Mouse (Mus musculus): ENCODE measurements around the gene Tubgcp6. TPM values are rescaled to one million over a fixed set of nuclear protein-coding genes. Genes with fewer than 3 reads are reported as not detected.

The Tubgcp6 gene
- polyA plus RNA-seq, 1 experiment from 2014 or later, result 18.5 TPM

DNA sequence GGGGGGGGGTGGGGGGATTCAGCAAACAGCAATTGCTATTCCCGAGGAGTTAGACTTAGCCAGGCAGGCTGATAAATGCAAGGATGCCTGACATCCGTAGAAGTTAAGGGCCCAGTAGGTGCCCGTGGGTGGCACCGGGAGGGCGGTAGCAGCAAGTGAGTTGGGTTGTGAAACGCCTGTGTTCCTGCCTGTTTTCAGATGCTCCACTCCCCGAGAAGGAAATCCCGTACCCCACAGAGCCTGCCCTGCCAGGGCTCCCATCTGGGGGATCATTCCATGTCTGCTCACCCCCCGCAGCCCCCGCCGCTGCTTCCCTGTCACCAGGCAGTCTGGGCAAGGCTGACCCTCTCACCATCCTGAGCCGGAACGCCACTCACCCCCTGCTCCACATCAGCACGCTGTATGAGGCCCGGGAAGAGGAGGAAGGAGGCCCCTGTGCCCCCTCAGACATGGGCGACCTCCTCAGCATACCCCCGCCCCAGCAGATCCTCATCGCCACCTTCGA lies 53.5 kb downstream of the Tubgcp6 start:
- 78% methylated on average over 18 of the region's 19 CpGs for WGBS
- no peak for ATAC-seq
- Histone ChIP-seq H3K27ac (ENCODE audit: low read length) (no peak overlapping the region), H3K4me2 (ENCODE audit: low read length) (no peak overlapping the region), H3K9me3 (replicated peaks; ENCODE audit: control insufficient read depth, low read length, poor library complexity, severe bottlenecking) (no peaks in the 10 kb centered on the region), H3K9ac (ENCODE audit: low read depth, low read length) (no peak overlapping the region), H3K4me1 (ENCODE audit: control insufficient read depth, insufficient read depth, low read length) (no peaks in the 10 kb centered on the region), H3K36me3 (ENCODE audit: control insufficient read depth, insufficient read depth, low read length) (peaks cover 9% of the 10 kb centered on the region), H3K27me3 (ENCODE audit: control insufficient read depth, insufficient read depth, low read depth, low read length) (peaks cover 21% of the 10 kb centered on the region), H3K4me3 (ENCODE audit: low read depth, low read length) (no peak overlapping the region)

GRCm38 (mm10) chr15:89068226-89068625 lies 54.7 kb downstream of the Tubgcp6 start:
- 50% methylated on average over 26 of the region's 26 CpGs for WGBS
- H3K4me3 ChIP-seq (ENCODE audit: low read depth, low read length), result no peak overlapping the region
- no peaks in the 10 kb centered on the region for H3K4me1 ChIP-seq (ENCODE audit: control insufficient read depth, insufficient read depth, low read length)
- H3K9ac ChIP-seq (ENCODE audit: low read depth, low read length), result no peak overlapping the region
- no peak for ATAC-seq
- H3K4me2 ChIP-seq (ENCODE audit: low read length), result no peak overlapping the region
- H3K36me3 ChIP-seq (ENCODE audit: control insufficient read depth, insufficient read depth, low read length), result peaks cover 9% of the 10 kb centered on the region
- peaks cover 21% of the 10 kb centered on the region for H3K27me3 ChIP-seq (ENCODE audit: control insufficient read depth, insufficient read depth, low read depth, low read length)
- no peaks in the 10 kb centered on the region for H3K9me3 ChIP-seq (replicated peaks; ENCODE audit: control insufficient read depth, low read length, poor library complexity, severe bottlenecking)
- H3K27ac ChIP-seq (ENCODE audit: low read length), result no peak overlapping the region

GRCm38 (mm10) chr15:89067609-89068008 lies 55.3 kb downstream of the Tubgcp6 start:
- H3K9ac ChIP-seq (ENCODE audit: low read depth, low read length), result no peak overlapping the region
- ATAC-seq, result no peak
- H3K27me3 ChIP-seq (ENCODE audit: control insufficient read depth, insufficient read depth, low read depth, low read length), result peaks cover 21% of the 10 kb centered on the region
- H3K27ac ChIP-seq (ENCODE audit: low read length), result no peak overlapping the region
- no peak overlapping the region for H3K4me2 ChIP-seq (ENCODE audit: low read length)
- no peak overlapping the region for H3K4me3 ChIP-seq (ENCODE audit: low read depth, low read length)
- peaks cover 9% of the 10 kb centered on the region for H3K36me3 ChIP-seq (ENCODE audit: control insufficient read depth, insufficient read depth, low read length)
- no peaks in the 10 kb centered on the region for H3K9me3 ChIP-seq (replicated peaks; ENCODE audit: control insufficient read depth, low read length, poor library complexity, severe bottlenecking)
- 40% methylated on average over 35 of the region's 35 CpGs for WGBS
- H3K4me1 ChIP-seq (ENCODE audit: control insufficient read depth, insufficient read depth, low read length), result no peaks in the 10 kb centered on the region

GRCm38 (mm10) chr15:89064891-89065290 lies 58.0 kb downstream of the Tubgcp6 start:
- peaks cover 21% of the 10 kb centered on the region for H3K27me3 ChIP-seq (ENCODE audit: control insufficient read depth, insufficient read depth, low read depth, low read length)
- H3K9me3 ChIP-seq (replicated peaks; ENCODE audit: control insufficient read depth, low read length, poor library complexity, severe bottlenecking), result no peaks in the 10 kb centered on the region
- no peak for ATAC-seq
- H3K27ac ChIP-seq (ENCODE audit: low read length), result no peak overlapping the region
- peaks cover 13% of the 10 kb centered on the region for H3K4me1 ChIP-seq (ENCODE audit: control insufficient read depth, insufficient read depth, low read length)
- H3K4me2 ChIP-seq (ENCODE audit: low read length), result no peak overlapping the region
- 94% methylated on average over 5 of the region's 5 CpGs for WGBS
- H3K4me3 ChIP-seq (ENCODE audit: low read depth, low read length), result no peak overlapping the region
- H3K9ac ChIP-seq (ENCODE audit: low read depth, low read length), result no peak overlapping the region
- peaks cover 7% of the 10 kb centered on the region for H3K36me3 ChIP-seq (ENCODE audit: control insufficient read depth, insufficient read depth, low read length)

DNA sequence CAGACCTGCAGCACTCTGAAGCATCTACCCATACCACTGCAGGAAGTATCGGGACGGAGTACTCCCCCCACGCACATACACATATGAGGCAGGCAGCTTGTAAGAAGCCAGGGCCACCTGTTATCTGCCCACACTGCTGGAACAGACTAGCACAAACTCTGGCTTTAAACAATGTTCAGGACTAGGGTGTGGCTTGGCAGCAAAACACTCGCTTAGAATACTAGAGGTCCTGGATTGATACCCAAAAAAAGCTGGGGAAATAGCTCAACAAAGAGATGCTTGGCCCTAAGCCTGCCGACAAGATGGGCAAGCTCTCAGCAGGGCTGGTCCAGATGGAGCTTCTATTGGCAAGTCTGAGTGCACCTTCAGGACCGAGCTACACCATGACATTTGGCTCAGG lies 59.4 kb downstream of the Tubgcp6 start:
- WGBS, result 71% methylated on average over 6 of the region's 6 CpGs
- Histone ChIP-seq H3K4me2 (ENCODE audit: low read length) (no peak overlapping the region), H3K27me3 (ENCODE audit: control insufficient read depth, insufficient read depth, low read depth, low read length) (peaks cover 21% of the 10 kb centered on the region), H3K36me3 (ENCODE audit: control insufficient read depth, insufficient read depth, low read length) (peaks cover 6% of the 10 kb centered on the region), H3K9me3 (replicated peaks; ENCODE audit: control insufficient read depth, low read length, poor library complexity, severe bottlenecking) (no peaks in the 10 kb centered on the region), H3K9ac (ENCODE audit: low read depth, low read length) (peak overlapping the region; percentile 11; the same call in 1 of the 2 replicates), H3K27ac (ENCODE audit: low read length) (no peak overlapping the region), H3K4me3 (ENCODE audit: low read depth, low read length) (no peak overlapping the region), H3K4me1 (ENCODE audit: control insufficient read depth, insufficient read depth, low read length) (peaks cover 20% of the 10 kb centered on the region)
- no peak for ATAC-seq

DNA sequence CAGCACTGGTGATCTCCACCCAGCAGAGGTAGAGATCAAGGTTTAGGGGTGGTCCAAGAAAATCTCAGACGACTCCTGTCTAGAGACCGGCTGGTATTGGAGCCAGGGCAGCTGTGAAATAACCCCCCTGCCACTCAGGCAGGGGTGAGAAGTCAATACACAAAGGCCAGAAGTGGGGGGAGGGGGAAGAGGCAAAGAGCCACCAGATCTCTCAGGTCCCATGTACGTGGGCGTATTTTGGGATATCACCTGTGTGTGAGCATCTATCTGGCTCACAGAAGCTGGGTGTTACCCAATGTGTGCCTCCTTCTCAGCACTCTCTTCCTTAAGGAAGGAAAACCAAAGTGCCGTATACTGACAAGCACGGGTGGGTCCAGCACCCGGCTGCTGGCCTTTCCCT lies 59.9 kb downstream of the Tubgcp6 start:
- peaks cover 20% of the 10 kb centered on the region for H3K4me1 ChIP-seq (ENCODE audit: control insufficient read depth, insufficient read depth, low read length)
- H3K9me3 ChIP-seq (replicated peaks; ENCODE audit: control insufficient read depth, low read length, poor library complexity, severe bottlenecking), result no peaks in the 10 kb centered on the region
- 79% methylated on average over 7 of the region's 7 CpGs for WGBS
- no peak overlapping the region for H3K27ac ChIP-seq (ENCODE audit: low read length)
- no peak overlapping the region for H3K4me3 ChIP-seq (ENCODE audit: low read depth, low read length)
- H3K9ac ChIP-seq (ENCODE audit: low read depth, low read length), result no peak overlapping the region
- H3K36me3 ChIP-seq (ENCODE audit: control insufficient read depth, insufficient read depth, low read length), result peaks cover 5% of the 10 kb centered on the region
- peaks cover 18% of the 10 kb centered on the region for H3K27me3 ChIP-seq (ENCODE audit: control insufficient read depth, insufficient read depth, low read depth, low read length)
- H3K4me2 ChIP-seq (ENCODE audit: low read length), result no peak overlapping the region
- no peak for ATAC-seq

DNA sequence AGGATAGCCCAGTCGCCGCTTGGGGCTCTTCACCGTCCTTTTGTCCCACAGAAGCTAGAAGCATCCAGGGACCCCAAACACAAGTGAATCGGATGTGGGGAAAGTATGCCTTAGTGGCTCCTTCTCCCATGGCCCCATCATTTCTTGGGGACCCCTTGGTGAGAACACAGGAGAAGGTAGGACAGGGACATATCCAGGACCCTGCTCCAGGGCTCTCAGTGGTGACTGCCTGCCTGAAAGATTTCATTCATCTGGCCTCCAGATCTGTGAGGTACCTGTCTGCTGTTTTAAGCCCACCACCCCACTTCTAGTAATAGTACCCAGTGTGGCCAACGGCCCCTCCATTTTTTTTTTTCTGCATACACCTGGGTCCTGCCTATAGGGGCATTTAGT lies 60.4 kb downstream of the Tubgcp6 start:
- WGBS, result 89% methylated on average over 5 of the region's 5 CpGs
- Histone ChIP-seq H3K4me1 (ENCODE audit: control insufficient read depth, insufficient read depth, low read length) (peaks cover 20% of the 10 kb centered on the region), H3K4me2 (ENCODE audit: low read length) (no peak overlapping the region), H3K36me3 (ENCODE audit: control insufficient read depth, insufficient read depth, low read length) (no peaks in the 10 kb centered on the region; the same call in none of the 2 replicates), H3K9me3 (replicated peaks; ENCODE audit: control insufficient read depth, low read length, poor library complexity, severe bottlenecking) (no peaks in the 10 kb centered on the region), H3K4me3 (ENCODE audit: low read depth, low read length) (no peak overlapping the region), H3K27ac (ENCODE audit: low read length) (no peak overlapping the region), H3K9ac (ENCODE audit: low read depth, low read length) (no peak overlapping the region), H3K27me3 (ENCODE audit: control insufficient read depth, insufficient read depth, low read depth, low read length) (peaks cover 15% of the 10 kb centered on the region)
- no peak for ATAC-seq

- Histone ChIP-seq H3K4me3 (ENCODE audit: low read depth, low read length) (no peak overlapping the region), H3K9ac (ENCODE audit: low read depth, low read length) (no peak overlapping the region), H3K36me3 (ENCODE audit: control insufficient read depth, insufficient read depth, low read length) (no peaks in the 10 kb centered on the region; the same call in none of the 2 replicates), H3K4me2 (ENCODE audit: low read length) (peak overlapping the region; percentile 83; the same call in 1 of the 2 replicates), H3K9me3 (replicated peaks; ENCODE audit: control insufficient read depth, low read length, poor library complexity, severe bottlenecking) (no peaks in the 10 kb centered on the region), H3K27me3 (ENCODE audit: control insufficient read depth, insufficient read depth, low read depth, low read length) (peaks cover 13% of the 10 kb centered on the region), H3K4me1 (ENCODE audit: control insufficient read depth, insufficient read depth, low read length) (peaks cover 20% of the 10 kb centered on the region), H3K27ac (ENCODE audit: low read length) (no peak overlapping the region)
- 86% methylated on average over 6 of the region's 6 CpGs for WGBS
- no peak for ATAC-seq
Observed at GRCm38 (mm10) chr15:89061761-89062517, 61.0 kb downstream of the Tubgcp6 start.

DNA sequence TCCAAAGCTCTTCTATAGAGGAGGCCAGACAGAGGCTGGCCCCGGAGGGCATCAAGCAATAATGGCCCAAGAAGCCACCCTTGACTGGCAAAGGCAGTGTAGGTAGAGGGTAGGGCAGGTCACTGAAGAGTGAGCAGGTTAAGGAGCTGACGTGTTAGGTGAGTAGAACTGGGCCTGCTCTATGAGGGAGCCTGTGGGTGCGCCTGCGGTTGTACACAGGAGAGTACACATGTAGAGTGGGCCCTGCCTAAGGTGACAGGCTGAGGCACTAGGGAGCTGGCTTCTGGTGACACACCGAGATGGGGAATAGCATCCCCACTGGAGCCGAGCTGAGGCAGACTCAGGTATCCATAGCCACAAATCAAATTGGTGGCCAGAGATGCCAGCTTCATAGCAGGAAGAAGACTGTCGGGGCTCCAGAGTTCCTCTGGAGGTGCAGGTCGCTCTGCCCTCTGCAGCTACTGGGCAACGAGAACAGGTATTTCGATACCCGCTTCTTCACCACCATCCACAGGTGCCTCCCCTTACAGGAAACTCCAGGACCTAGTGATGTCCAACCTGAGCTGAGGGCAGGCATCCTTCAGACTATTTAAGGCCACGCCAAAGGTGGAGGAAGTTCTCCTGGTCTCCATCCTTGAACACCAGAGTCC lies 62.0 kb downstream of the Tubgcp6 start:
- Histone ChIP-seq H3K4me2 (ENCODE audit: low read length) (peak overlapping the region; percentile 83), H3K27me3 (ENCODE audit: control insufficient read depth, insufficient read depth, low read depth, low read length) (peaks cover 5% of the 10 kb centered on the region; the same call in 1 of the 2 replicates), H3K4me1 (ENCODE audit: control insufficient read depth, insufficient read depth, low read length) (peaks cover 20% of the 10 kb centered on the region), H3K9ac (ENCODE audit: low read depth, low read length) (peak overlapping the region; percentile 88), H3K4me3 (ENCODE audit: low read depth, low read length) (peak overlapping the region; percentile 78), H3K36me3 (ENCODE audit: control insufficient read depth, insufficient read depth, low read length) (no peaks in the 10 kb centered on the region; the same call in none of the 2 replicates), H3K9me3 (replicated peaks; ENCODE audit: control insufficient read depth, low read length, poor library complexity, severe bottlenecking) (no peaks in the 10 kb centered on the region), H3K27ac (ENCODE audit: low read length) (peak overlapping the region; percentile 85)
- WGBS, result 90% methylated on average over 12 of the region's 12 CpGs
- peak; percentile 43; the same call in 1 of the 2 replicates for ATAC-seq
